Mouse (Mus musculus) kidney, adult 2 months (tissue): ENCODE data around the gene Psme3. TPM values are rescaled to one million over a fixed set of nuclear protein-coding genes. Genes with fewer than 3 reads are reported as not detected.

Experiments used
- DNase-seq: peaks from one replicate; pipeline ENCODE4 v3.0.0; 2021
- H3K27ac ChIP-seq: fragments of 200-500 bp; 2 replicates; pipeline ENCODE4 v1.5.1; 2012; ENCODE audit warnings: low read depth, low read length, control low read depth, inconsistent platforms; ENCODE audit not compliant: insufficient read depth
- H3K27me3 ChIP-seq: fragments of 200-500 bp; replicated peaks from 2 replicates; pipeline ENCODE4 v1.6.1; 2012; ENCODE audit warnings: mild to moderate bottlenecking, moderate library complexity, low read length, inconsistent platforms; ENCODE audit not compliant: control insufficient read depth, insufficient read depth
- H3K36me3 ChIP-seq: fragments of 200-500 bp; 2 replicates; pipeline ENCODE4 v1.6.1; 2012; ENCODE audit warnings: mild to moderate bottlenecking, moderate library complexity, low read length, inconsistent platforms; ENCODE audit not compliant: control insufficient read depth, insufficient read depth
- H3K4me1 ChIP-seq: fragments of 200-500 bp; 2 replicates; pipeline ENCODE4 v1.6.1; 2011; ENCODE audit warnings: low read length; ENCODE audit not compliant: control insufficient read depth, insufficient read depth
- H3K4me3 ChIP-seq: fragments of 200-500 bp; 2 replicates; pipeline ENCODE4 v1.5.1; 2011; ENCODE audit warnings: mild to moderate bottlenecking, low read depth, low read length, control low read depth; ENCODE audit not compliant: insufficient read depth
- CTCF ChIP-seq: fragments of 200-500 bp; conservative IDR thresholded peaks from 2 replicates; pipeline ENCODE4 v1.5.1; 2011; ENCODE audit warnings: low read depth, mild to moderate bottlenecking, control low read depth, low read length, moderate library complexity, mixed read lengths; ENCODE audit not compliant: insufficient read depth, insufficient read length
- POLR2A ChIP-seq: fragments of 200-500 bp; IDR thresholded peaks from one replicate; pipeline ENCODE4 v1.6.1; 2011; ENCODE audit warnings: low read depth, low read length, control low read depth
- WGBS: fragments of 180-500 bp; shearing (Covaris S2); methylation state at CpG from one replicate; pipeline ENCODE4 v1.1.7; 2018; 5-methylcytosine and 5-hydroxymethylcytosine counted together
- polyA plus RNA-seq: library from polyadenylated mRNA; depleted of rRNA; stranded (reverse); fragments of >200 nt; gene quantifications from 2 replicates; pipeline ENCODE4 v1.2.3, GENCODE M21; 2012

Psme3 gene
- polyA plus RNA-seq, 1 experiment: 75.5 TPM

DNA sequence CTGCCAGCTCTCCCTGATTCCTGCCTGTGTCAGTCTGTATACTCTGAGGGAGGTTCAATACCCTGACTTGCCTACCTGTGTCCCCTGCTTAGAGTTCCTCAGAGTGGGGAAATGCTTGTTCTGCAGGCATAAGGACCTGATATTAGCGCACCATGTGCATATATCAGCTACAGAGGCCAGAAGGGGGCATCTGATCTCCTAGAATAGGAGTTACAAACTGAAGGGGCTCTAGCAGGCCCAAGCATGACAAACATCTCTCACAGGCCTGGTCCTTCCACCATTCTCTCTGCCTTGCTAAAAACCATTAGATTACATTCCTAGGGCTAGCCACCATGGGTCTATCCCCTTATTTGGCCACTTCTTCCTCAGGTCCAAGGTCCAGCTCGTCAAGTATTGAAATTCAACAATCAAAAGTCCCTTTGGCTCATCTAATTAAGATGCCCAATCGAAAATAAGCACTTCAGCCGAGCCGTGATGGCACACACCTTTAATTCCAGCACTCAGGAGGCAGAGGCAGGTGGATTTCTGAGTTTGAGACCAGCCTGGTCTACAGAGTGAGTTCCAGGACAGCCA lies 38.5 kb downstream of the Psme3 start:
- TF ChIP-seq POLR2A (no peak), CTCF (0 out of 2 replicates have a peak, but pooled peaks have one; percentile 3)
- DNase-seq: peak; percentile 47
- H3K36me3 ChIP-seq: no peaks in the 10 kb centered on the region
- 58% methylated on average over 5 of the region's 5 CpGs for WGBS
- no peak overlapping the region for H3K4me3 ChIP-seq
- no peaks in the 10 kb centered on the region for H3K27me3 ChIP-seq
- peak overlapping the region; percentile 95 for H3K27ac ChIP-seq
- H3K4me1 ChIP-seq: peaks cover 30% of the 10 kb centered on the region

DNA sequence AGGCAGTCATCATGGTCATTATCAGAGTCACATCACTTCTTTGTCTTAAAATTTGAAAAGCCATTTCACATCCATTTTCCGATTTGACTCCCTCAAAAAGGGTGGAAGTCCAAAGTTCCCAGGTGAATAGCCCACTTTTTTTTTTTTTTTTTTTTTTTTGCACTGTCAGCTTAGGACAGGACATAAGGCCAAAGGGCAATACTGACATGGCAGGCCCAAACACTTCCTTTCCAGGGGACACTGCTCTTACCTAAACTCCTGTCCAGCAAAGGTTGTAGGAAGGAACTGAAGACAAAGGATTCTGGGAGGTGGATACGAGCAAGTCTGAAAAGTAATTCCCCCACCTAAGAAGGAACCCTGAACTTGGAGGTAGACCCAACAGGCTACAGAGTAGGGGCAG lies 39.9 kb downstream of the Psme3 start:
- H3K4me1 ChIP-seq: peaks cover 38% of the 10 kb centered on the region

DNA sequence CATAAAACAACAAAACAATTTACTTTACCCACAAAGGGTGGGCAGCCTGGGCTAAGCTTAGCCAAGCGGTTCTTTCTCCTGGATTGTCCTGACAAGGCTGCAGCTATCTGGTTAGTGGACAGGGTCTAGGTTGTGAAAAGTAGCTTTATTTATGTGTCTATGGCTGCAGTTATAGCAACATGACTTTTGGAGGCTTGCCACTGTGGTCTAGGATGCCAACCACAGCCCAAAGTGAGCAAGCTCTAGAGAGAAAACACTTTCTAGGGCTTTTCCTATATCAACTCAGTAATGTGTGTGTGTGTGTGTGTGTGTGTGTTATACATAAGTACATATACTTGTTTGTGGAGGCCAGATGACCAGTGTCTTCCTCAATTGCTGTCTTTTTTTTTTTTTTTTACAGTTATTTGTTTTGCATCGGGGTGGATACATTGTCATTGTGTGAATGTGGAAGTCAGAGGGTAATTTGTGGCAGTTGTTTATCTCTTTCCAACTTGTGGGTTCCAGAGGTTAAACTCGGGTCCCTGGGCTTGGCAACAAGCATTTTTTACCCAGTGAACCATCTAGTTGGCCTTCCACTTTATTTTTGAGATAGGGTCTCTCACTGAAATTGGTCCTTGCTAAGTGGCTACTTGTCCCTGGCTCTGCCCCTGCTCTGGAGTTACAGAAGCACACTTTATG lies 41.6 kb downstream of the Psme3 start:
- TF ChIP-seq CTCF: no peak
- TF ChIP-seq POLR2A: no peak
- Histone ChIP-seq H3K4me1 (peaks cover 40% of the 10 kb centered on the region), H3K27me3 (no peaks in the 10 kb centered on the region), H3K36me3 (no peaks in the 10 kb centered on the region), H3K4me3 (no peak overlapping the region), H3K27ac (peak overlapping the region; percentile 9; the same call in 1 of the 2 replicates)
- DNase-seq: no peak
- 57% methylated on average over 3 of the region's 3 CpGs for WGBS

More for the DNA sequence above, 39.9 kb downstream of the Psme3 start:
- Histone ChIP-seq H3K27ac (peak overlapping the region; percentile 89), H3K27me3 (no peaks in the 10 kb centered on the region), H3K4me3 (no peak overlapping the region), H3K36me3 (no peaks in the 10 kb centered on the region)
- no peak for TF ChIP-seq POLR2A
- no peak for TF ChIP-seq CTCF
- 66% methylated on average over 2 of the region's 2 CpGs for WGBS
- DNase-seq: peak; percentile 73

DNA sequence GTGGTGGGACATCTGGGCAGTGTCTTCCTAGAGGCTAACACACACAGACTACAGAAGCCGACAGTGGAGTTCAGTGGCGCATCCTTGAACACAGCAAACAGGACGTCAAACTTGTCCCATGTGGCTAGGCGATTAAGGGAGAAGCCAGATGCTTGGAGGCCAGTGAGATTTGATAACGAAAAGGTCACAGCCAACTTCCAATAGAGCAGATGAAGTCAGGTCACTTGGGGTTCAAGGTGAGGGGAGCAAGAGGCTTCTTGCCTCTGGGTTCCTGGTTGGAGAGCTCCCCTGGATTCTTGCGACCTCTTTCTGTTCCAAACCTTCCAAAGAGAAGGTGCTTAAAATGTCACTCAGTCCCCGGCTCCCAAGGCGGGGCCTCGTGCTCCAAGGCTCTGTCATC lies 43.8 kb downstream of the Psme3 start:
- WGBS: 72% methylated on average over 9 of the region's 9 CpGs
- no peak for DNase-seq
- no peak for TF ChIP-seq CTCF
- no peak for TF ChIP-seq POLR2A
- Histone ChIP-seq H3K4me3 (no peak overlapping the region), H3K4me1 (peaks cover 39% of the 10 kb centered on the region), H3K36me3 (no peaks in the 10 kb centered on the region), H3K27me3 (no peaks in the 10 kb centered on the region), H3K27ac (peak overlapping the region; percentile 98)

DNA sequence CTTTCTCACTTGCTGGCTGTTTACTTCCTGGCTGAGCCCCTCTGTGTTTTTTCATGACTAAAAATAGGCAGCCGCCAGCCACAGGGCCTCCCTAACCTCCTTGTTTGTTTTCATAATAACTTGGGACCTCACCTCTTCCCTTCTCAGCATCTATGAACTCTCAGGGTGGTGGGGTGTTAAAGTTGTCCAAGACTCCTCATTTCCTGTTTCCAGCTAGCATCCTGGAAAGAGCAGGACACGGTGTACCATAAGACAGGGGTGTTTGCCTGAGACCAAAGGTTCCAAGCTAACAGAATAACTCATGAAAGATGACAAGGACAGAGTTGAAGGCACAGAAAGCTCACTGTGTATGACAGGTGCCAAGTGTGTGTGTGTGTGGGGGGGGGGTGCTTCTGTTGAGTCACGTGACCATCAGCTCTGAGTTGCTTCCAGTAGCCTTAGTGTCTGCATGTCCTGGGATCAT lies 44.7 kb downstream of the Psme3 start:
- H3K27ac ChIP-seq: peak overlapping the region; percentile 98
- H3K4me3 ChIP-seq: no peak overlapping the region
- no peaks in the 10 kb centered on the region for H3K36me3 ChIP-seq
- TF ChIP-seq CTCF (no peak), POLR2A (no peak)
- H3K27me3 ChIP-seq: no peaks in the 10 kb centered on the region
- DNase-seq: peak; percentile 65
- H3K4me1 ChIP-seq: peaks cover 37% of the 10 kb centered on the region
- WGBS: 14% methylated on average over 3 of the region's 3 CpGs

DNA sequence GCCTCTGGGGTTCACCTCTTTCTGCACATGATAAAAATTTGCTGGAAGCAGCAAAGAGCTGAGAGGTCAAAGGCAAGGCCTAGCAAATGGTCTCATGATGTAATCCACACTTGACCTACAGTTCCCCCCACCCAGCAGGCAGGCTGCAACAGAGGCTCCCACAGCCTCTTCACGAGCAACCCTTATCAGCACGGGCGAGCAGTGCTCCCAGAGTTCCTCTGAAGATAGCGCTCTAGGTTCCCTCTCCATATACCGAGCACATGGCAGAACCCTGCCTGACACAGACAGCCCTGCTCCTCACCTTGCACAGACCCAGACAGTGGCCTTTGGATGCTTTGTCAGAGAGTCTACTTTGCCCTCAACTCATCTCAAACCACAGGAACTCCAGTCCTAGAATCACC lies 48.5 kb downstream of the Psme3 start:
- peaks cover 37% of the 10 kb centered on the region for H3K4me1 ChIP-seq
- H3K4me3 ChIP-seq: no peak overlapping the region
- WGBS: 58% methylated on average over 5 of the region's 5 CpGs
- H3K27me3 ChIP-seq: no peaks in the 10 kb centered on the region
- H3K36me3 ChIP-seq: no peaks in the 10 kb centered on the region; the same call in 1 of the 2 replicates
- peak overlapping the region; percentile 82 for H3K27ac ChIP-seq
- TF ChIP-seq CTCF (no peak), POLR2A (no peak)
- peak; percentile 86 for DNase-seq

DNA sequence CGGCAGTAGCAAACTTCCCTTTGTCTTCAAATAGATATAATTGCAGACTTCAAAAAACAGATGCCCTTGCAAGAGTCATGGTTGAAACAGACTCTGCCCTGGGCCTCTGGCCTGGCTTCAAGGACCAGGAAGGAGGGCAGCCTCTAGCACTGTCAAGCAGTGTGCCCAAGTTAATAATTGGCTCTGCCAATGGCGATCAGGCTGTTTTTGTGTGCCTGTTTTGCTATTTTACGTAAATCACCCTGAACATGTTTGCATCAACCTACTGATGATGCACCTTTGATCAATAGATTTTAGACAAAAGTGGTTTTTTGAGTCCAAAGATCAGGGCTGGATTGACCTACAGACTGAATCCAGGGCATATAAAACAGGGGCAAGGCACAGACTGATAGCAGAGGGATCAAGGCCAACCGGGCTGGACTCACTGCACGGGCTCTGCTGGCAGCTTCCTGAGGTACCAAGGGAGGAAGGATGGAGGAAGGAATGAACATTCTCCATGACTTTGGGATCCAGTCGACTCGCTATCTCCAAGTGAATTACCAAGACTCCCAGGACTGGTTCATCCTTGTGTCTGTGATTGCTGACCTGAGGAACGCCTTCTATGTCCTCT lies 51.4 kb downstream of the Psme3 start, which contains the start of gene G6pc:
Gene G6pc, plus strand, starts transcription at position 236 of the 610 bp plus-strand sequence.
- H3K27ac ChIP-seq: peak within 1 kb of the TSS; percentile 95
- peak; percentile 93 for DNase-seq
- H3K36me3 ChIP-seq: peaks cover 10% of the 10 kb centered on the region; the same call in 1 of the 2 replicates
- 49% methylated on average over 8 of the region's 8 CpGs for WGBS
- H3K4me1 ChIP-seq: peaks cover 17% of the 10 kb centered on the region; the same call in 1 of the 2 replicates
- TF ChIP-seq CTCF (no peak), POLR2A (peak; percentile 93)
- peak within 1 kb of the TSS; percentile 69 for H3K4me3 ChIP-seq
- no peaks in the 10 kb centered on the region for H3K27me3 ChIP-seq
